Mouse (Mus musculus): ENCODE measurements around the gene 6720489N17Rik. TPM values are rescaled to one million over a fixed set of nuclear protein-coding genes. Genes with fewer than 3 reads are reported as not detected.
A peak's percentile ranks its signal among the peaks of the same experiment; 100 is the strongest.
"Not testable (repeated sequence)": the region's sequence is repeated elsewhere in the genome, so short reads cannot be mapped to it uniquely, and the experiment has no call there.

The 6720489N17Rik gene
- polyA plus RNA-seq, 1 experiment from 2014 or later, result 7.3 TPM

DNA sequence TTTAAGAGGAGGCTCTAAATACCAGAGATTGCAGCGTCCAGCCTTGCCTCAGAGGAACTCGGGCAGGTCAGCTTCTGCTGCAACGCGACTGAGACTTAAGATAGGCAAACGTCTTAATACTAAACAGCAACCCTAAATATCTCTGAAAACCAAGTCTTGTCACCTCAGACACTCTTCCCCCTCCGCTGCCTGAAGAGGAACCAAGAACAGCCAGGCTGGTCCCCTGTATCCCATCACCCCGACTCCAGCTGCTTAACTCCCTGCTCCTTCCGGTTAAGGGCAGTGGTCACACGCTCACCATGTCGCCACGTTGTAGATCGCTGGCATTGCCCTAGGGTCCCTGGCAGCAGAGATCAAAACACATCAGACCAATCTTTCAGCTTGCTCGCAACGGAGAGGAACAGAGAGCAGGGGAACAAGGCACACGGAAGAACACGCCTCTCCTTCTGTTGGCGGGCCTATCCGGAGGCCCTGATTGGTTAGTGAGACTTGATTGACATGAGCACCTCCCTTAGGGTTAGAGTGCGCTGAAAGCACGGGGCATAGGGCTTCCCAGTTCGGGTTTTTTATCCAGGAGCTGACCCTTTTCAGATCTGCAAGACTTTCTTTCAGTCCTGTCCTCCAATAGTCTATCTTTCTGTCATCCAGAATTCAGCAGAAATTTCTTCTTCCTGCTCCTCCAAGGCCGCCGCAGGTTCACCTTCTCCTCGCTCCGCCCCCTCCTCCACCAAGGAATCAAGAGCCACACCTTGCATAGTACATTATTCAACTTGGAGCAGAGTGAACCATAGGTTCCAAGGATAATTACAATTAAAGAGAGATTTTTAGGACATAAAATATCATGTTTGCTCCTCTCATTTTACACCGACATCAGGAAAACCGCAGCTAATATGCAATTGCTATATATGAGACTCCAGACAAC is 65.5 kb downstream of the 6720489N17Rik start, which contains the start of gene Zfp935:
Zfp935 (minus strand) TSS at position 323 of the 922 bp plus-strand sequence.
- Histone ChIP-seq H3K4me3 (ENCODE audit: low read depth, low read length) (peak within 1 kb of the TSS; percentile 35), H3K4me2 (ENCODE audit: low read depth, low read length) (peak within 1 kb of the TSS; percentile 32; the same call in 1 of the 2 replicates)
- not testable (repeated sequence) for H3K9ac ChIP-seq (replicated peaks; ENCODE audit: low read depth, low read length); H3K9me3 ChIP-seq (ENCODE audit: control insufficient read depth, low read length); H3K4me1 ChIP-seq (ENCODE audit: control insufficient read depth, insufficient read depth, low read length); H3K36me3 ChIP-seq (ENCODE audit: control insufficient read depth, insufficient read depth, low read length); H3K27me3 ChIP-seq (ENCODE audit: control insufficient read depth, insufficient read depth, low read length); H3K27ac ChIP-seq (ENCODE audit: low read depth, low read length)
- ATAC-seq (ENCODE audit: low read depth), result peak; percentile 68
- whole genome bisulfite sequencing, result 3% methylated on average over 25 of the region's 27 CpGs

Small RNA genes lying within 50 kb of the gene (microRNA-seq; reads per million reads assigned to microRNA genes)
- not detected for gene Gm24020

Other genes with a start within 250 kb of the 6720489N17Rik start
- gene Gm3604, start 241.0 kb downstream of the 6720489N17Rik start, polyA plus RNA-seq (2014; fragmentation: Nextera tagmentation; extraction: Ambion mirVana), result 4.1 and 4.4 TPM in 2 replicates
- 17.2 and 19.1 TPM in 2 replicates for gene Gm49359, start 157.3 kb downstream of the 6720489N17Rik start, polyA plus RNA-seq (2014; fragmentation: Nextera tagmentation; extraction: Ambion mirVana)
- gene Zfp935, start 65.7 kb downstream of the 6720489N17Rik start, polyA plus RNA-seq (2014; fragmentation: Nextera tagmentation; extraction: Ambion mirVana), result not detected in 2 replicates
- gene Zfp934, start 53.0 kb downstream of the 6720489N17Rik start, polyA plus RNA-seq (2014; fragmentation: Nextera tagmentation; extraction: Ambion mirVana), result 13.0 and 13.5 TPM in 2 replicates
- gene Platr25, start 136.5 kb upstream of the 6720489N17Rik start, polyA plus RNA-seq (2014; fragmentation: Nextera tagmentation; extraction: Ambion mirVana), result 43.7 and 44.9 TPM in 2 replicates
- gene Gm5141, start 161.6 kb upstream of the 6720489N17Rik start, polyA plus RNA-seq (2014; fragmentation: Nextera tagmentation; extraction: Ambion mirVana), result 10.3 and 11.7 TPM in 2 replicates
- gene Fbp2, start 234.2 kb upstream of the 6720489N17Rik start, polyA plus RNA-seq (2014; fragmentation: Nextera tagmentation; extraction: Ambion mirVana), result 0.19 and 0.55 TPM in 2 replicates

All from neural tube, embryonic 14.5 days (tissue).